Mouse (Mus musculus) WW6 (cell line): Measurements from ENCODE around the gene Miox.

ENCODE experiments used
- DNase-seq: peaks from one replicate; pipeline ENCODE4 v3.0.0-alpha.2; 2013; ENCODE audit warnings: low read depth, low spot score

Miox gene

GRCm38 (mm10) chr15:89315190-89315731 is 18.9 kb upstream of the Miox start, which contains the start of gene Sbf1:
Gene Sbf1, minus strand, starts transcription at chr15:89315311.
- DNase-seq, result peak; percentile 86

DNA sequence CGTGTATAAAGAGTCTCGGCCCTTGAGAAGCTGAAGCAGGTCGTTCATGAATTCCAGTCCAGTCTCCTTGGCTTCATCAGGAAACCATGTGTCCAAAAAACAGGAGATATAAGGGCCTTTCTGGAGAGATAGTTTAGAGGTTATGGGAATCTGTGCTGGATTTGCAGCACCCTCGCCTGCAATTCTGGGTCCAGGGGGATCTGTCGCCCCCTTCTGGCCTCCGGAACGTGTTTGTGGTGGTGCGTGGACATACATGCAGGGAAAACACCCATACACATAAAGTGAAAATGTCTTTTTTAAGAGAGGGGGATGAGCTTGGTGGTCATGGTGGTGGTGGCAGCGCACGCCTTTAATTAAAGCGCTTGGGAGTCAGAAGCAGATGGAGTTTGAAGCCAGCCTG is 18.1 kb upstream of the Miox start:
- DNase-seq, result no peak

DNA sequence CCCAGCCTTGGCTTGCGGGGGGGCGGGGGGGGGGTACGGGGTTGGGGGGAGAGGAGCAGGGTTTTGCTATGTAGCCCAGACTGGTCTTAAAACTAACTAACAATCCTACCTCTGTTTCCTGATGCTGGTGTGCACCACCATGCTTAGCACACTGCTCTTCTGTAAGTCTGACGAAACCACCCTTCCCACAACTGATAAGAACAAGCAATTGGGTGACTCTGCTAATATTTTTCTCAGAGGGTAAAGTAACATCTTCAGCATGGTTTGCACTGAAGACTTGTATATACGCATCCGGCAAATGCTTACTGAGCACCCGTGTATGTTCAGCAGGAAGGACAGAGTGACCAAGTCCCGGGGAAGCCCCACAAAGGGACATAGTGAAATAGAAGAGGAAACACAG is 12.9 kb upstream of the Miox start:
- DNase-seq, result no peak

DNA sequence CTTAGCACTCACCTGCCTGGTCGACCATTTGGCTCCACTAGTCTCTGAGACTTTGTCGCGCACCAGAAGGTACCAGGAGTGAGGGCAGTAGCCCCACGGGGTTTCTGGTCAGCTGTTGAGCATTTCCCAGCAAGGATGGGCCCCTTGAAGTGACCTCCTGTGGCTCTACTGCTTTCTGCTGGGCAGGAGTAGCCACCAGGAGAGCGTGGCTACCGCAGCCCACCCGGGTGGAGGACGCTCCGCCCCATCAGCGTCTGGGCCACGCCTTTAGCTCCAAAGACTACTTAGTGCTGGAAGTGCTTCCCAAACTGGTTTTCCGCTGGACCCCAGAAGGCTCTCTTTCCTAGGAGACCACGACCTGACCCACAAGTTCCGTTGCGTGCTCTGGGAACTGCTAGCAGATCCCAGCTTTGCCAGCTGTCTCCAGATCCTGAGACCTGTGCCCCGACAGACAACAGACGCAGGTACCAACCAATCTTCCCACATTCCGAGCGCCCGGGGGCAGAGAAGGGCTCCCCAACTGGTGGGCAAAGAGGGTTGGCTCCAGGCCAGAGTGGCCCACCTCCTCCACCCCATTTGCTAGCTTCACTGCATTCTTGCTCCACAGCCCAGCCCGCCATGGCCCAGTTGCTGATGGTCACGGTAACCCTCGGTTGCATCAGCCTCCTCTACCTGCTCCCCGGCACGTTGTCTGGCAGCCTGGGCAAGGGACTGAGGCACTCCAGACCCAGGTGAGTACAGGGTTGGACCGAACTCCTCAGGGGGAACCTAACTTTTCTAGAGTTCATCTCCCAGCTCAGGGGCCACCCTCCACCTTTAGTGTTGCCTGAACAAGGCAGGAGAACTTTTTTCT is 11.3 kb upstream of the Miox start, which contains the start of gene Adm2:
Gene Adm2, plus strand, starts transcription at position 51 of the 853 bp plus-strand sequence.
- no peak for DNase-seq

DNA sequence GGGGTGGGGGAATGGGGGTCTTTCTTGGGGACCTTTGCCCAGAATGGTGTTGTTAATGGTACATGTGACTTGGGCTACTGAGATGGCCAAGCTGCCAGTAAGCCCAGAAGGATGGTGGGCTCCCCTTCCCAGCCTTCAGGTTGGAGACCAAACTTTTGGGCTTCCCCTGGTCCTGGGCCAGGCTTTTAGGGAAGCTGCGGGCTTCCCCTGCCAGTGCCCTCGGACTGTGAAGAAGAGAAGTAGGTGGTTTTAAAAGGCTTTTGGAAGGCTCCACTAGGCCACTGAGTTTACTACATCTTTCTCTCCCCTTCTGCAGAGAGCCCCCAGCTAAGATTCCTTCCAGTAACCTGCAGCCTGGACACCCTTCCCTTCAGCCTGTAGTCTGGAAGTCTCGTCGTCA is 10.5 kb upstream of the Miox start:
- DNase-seq, result no peak

- no peak for DNase-seq
Observed at GRCm38 (mm10) chr15:89326441-89326840, 7.8 kb upstream of the Miox start.

GRCm38 (mm10) chr15:89334774-89335537 is 758 bp downstream of the Miox start:
- DNase-seq, result no peak

GRCm38 (mm10) chr15:89336422-89336821 is 2.2 kb downstream of the Miox start:
- no peak for DNase-seq

- no peak for DNase-seq
Observed at GRCm38 (mm10) chr15:89339696-89340095, 5.5 kb downstream of the Miox start.

- no peak for DNase-seq
Observed at GRCm38 (mm10) chr15:89340136-89340535, 5.9 kb downstream of the Miox start.

GRCm38 (mm10) chr15:89341678-89342077 is 7.5 kb downstream of the Miox start:
- no peak for DNase-seq

DNA sequence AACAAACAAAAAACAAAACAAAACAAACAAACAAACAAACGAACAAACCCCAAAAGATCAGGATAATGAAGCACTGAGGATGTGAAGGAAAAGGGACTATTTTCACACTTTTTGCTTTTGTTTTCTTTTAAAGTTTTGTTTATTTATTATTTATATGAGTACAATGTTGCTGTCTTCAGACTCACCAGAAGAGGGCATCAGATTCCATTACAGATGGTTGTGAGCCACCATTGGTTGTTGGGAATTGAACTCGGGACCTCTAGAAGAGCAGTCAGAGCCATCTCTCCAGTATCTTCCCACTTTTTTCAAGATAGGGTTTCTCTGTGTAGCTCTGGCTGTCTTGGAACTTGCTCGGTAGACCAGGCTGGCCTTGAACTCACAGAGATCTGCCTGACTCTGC is 9.1 kb downstream of the Miox start:
- no peak for DNase-seq

DNA sequence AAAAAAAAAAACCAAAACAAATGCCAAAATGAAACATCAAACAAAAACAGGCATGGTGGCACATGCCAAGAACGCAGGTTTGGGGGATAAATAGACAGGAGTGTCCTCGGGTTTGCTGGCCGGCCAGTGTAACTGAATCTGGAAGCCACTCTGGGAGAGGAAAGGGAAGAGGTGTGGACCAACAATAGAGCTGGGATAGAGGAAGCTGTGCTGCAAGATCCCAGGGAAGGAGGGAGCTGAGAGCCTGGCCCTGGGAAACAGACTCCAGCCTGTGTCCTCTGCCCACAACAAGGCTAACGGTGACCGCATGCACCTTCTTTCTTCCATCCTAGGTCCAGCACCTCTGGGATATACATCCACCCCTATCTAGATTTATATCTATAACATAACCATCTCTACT is 16.2 kb downstream of the Miox start:
- DNase-seq, result no peak

DNA sequence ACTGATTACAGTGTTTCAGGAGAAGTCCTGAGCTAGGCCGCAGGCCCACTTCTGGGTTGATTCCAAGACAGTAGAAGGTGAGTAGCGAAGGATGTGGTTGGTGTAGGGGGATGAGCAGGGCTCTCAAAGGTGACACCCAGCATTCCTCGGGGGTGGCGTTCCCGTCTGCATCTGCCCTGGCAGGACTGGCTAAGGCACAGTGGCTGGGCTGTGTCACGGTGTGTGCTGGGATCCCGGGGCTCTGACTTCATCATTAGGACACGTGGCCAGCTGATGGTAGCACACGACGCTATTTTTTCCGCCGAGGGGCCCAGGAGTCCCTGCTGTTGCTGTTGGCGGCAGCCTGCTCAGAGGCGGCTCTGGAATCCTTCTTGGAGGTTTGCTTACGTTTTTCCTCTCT is 17.1 kb downstream of the Miox start:
- DNase-seq, result no peak

DNA sequence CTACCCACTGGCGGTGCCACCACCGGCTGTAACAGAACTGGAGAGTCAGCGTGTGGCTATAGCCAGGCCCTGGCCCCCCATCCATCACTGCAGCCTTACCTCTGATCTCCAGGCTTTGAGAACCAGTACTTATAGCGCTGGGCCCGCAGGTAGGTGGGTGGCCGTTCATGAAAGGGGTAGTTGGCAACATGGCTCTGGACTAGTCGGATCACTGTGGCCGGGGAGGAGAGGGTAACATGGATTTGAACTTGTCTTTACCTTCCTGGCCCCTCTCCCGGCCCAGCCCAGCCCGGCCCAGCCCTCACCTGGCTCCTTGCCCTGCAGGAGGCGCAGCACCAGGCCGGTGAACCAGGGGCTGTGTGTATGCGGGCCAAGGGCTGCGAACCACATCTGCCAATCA is 17.9 kb downstream of the Miox start:
- no peak for DNase-seq

- no peak for DNase-seq
Observed at GRCm38 (mm10) chr15:89352795-89353194, 18.6 kb downstream of the Miox start.

- DNase-seq, result no peak
Observed at GRCm38 (mm10) chr15:89353837-89354236, 19.6 kb downstream of the Miox start.

GRCm38 (mm10) chr15:89354455-89354854 is 20.3 kb downstream of the Miox start:
- no peak for DNase-seq

- peak; percentile 84 for DNase-seq
Observed at GRCm38 (mm10) chr15:89355241-89356187, 21.3 kb downstream of the Miox start, which contains the start of the genes Lmf2 and Ncaph2. Gene Lmf2, minus strand, starts transcription at chr15:89355659. Gene Ncaph2, plus strand, starts transcription at chr15:89355719.

- DNase-seq, result peak; percentile 88
Observed at GRCm38 (mm10) chr15:89356372-89356771, 22.2 kb downstream of the Miox start.

DNA sequence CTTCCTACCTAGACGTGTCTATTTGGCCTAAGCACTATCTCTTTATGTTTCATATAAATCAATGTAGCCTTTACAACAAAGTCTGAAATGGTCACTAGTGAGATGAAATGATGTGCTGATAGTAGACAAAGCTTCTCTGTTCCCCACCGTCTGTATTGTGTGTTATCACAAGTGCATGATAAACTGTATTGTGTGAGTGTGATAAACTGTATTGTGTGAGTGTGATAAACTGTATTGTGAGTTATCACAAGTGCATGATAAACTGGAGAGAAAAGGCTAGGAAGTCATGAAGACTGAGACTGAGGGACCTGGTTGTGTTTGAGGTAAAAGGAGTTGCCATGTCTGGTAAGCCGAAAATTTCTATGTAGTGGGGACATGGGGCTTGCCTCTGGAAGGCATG is 24.6 kb downstream of the Miox start:
- DNase-seq, result no peak
